Mouse (Mus musculus): Measurements from ENCODE around the gene Mid2. TPM values are rescaled to one million over a fixed set of nuclear protein-coding genes. Genes with fewer than 3 reads are reported as not detected.

Mid2 gene
- polyA plus RNA-seq (2015; fragmentation: Illumina TruSeq; extraction: RNeasy Lipid Tissue Mini Kit (QIAGEN cat#74804); ENCODE audit: insufficient read depth, low replicate concordance) = 6.7 TPM

DNA sequence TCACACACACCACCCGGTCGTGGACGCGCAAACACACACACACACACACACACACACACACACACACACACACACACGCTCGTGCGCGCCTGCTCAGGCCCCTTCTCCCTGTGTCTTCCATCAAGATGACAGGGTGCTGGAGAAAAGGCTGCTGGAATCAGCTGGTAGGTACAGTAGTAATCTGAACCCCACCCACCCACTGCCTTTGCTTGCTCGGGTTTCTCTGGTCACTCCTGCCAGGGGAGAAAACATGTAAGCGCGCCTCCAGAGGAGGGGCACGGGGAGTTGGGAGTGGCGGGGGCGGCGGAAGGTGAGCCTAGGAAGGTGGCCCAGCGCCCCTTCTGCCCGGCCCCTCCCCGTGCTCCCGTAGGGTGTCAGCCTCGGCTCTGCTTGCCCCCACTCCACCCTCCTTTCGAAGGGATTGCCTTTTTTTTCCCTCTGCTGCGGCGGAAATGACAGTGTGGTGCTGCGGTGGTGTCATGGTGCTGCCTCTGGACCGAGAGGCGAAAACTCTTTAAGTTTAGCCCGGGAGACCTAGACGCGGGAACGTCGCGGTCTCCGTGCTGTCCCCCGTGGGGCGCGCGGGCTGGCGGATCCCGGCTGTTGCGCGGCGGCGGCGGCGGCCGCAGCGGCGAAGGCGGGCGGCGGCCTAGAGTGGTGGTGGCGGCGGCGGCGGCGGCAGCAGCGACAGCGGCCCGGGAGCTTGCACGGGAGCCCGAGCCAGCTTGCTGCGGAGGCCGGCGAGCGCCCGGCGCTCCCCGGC lies at the start of gene Mid2:
Mid2 (plus strand) TSS at position 121 of the 763 bp plus-strand sequence.

DNA sequence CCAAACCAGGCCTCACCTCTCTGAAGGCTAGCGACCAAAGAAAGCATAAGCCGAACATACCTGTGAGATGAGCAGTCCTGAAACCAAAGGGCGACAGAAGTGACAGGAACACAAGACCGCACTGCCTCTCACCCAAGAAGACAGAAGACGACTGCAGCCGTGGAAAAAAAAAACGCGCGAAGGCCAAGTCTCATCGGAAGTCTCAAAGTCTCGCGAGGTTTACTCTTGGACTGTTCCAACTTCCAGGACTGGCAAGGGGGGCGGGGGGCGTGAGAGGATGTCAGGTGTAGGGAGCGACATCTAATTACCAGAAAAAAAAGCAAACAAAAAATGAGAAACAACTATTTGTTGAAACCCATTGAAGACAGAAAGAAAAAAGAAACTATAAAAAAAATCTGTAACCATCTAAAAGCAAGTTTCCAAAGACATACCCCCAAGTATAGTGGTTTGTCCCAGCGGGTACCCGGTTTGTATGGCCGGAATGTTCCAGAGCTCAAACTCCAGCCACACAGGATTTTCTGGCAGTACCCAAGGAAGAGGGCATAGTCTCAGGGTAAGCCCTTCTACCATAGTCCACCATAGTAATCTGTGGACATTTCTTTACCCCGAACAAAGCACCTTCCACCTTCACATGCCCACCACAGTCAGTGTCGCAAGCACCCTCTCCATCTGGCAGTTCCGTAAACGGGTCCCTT lies 149.1 kb downstream of the Mid2 start, which contains the start of gene Tex13b:
Tex13b (minus strand) TSS at position 122 of the 695 bp plus-strand sequence.

Other genes with a start within 250 kb of the Mid2 start
- 45.4 TPM for gene Prps1, start 208.0 kb upstream of the Mid2 start, polyA plus RNA-seq (2015; fragmentation: Illumina TruSeq; extraction: RNeasy Lipid Tissue Mini Kit (QIAGEN cat#74804); ENCODE audit: insufficient read depth, low replicate concordance)
- 319 TPM for gene Tsc22d3, start 63.9 kb upstream of the Mid2 start, polyA plus RNA-seq (2015; fragmentation: Illumina TruSeq; extraction: RNeasy Lipid Tissue Mini Kit (QIAGEN cat#74804); ENCODE audit: insufficient read depth, low replicate concordance)
- not detected for gene Tex13b, start 148.8 kb downstream of the Mid2 start, polyA plus RNA-seq (2015; fragmentation: Illumina TruSeq; extraction: RNeasy Lipid Tissue Mini Kit (QIAGEN cat#74804); ENCODE audit: insufficient read depth, low replicate concordance)
- gene Vsig1, start 243.0 kb downstream of the Mid2 start, polyA plus RNA-seq (2015; fragmentation: Illumina TruSeq; extraction: RNeasy Lipid Tissue Mini Kit (QIAGEN cat#74804); ENCODE audit: insufficient read depth, low replicate concordance) = 0.08 TPM

Data from spleen, adult 10 weeks (tissue).